Mouse (Mus musculus) embryonic facial prominence, embryonic 11.5 days (tissue): ENCODE data around the gene Lrrc41. TPM values are rescaled to one million over a fixed set of nuclear protein-coding genes. Genes with fewer than 3 reads are reported as not detected.

Experiments used
- ATAC-seq: fragments of 200-750 bp; cut with Nextera tagmentation; replicated peaks from 2 replicates; pipeline ENCODE4 v1.8.0; 2017; ENCODE audit warnings: low read depth; ENCODE audit not compliant: insufficient number of reproducible peaks, low FRiP score, low TSS enrichment
- DNase-seq: peaks from one replicate; pipeline ENCODE4 v3.0.0-alpha.2; 2015; ENCODE audit warnings: low spot score
- H3K27ac ChIP-seq: fragments of 300-500 bp; sonication (generic); replicated peaks from 2 replicates; pipeline ENCODE4 v1.5.1; 2014; ENCODE audit warnings: mild to moderate bottlenecking, low read depth, low read length, control low read depth
- H3K27me3 ChIP-seq: fragments of 300-500 bp; sonication (generic); 2 replicates; pipeline ENCODE4 v1.6.1; 2014; ENCODE audit warnings: mild to moderate bottlenecking, low read length, moderate library complexity, mixed read lengths; ENCODE audit not compliant: control insufficient read depth, insufficient read depth
- H3K36me3 ChIP-seq: fragments of 300-500 bp; sonication (generic); replicated peaks from 2 replicates; pipeline ENCODE4 v1.6.1; 2014; ENCODE audit warnings: low read depth, mild to moderate bottlenecking, low read length, moderate library complexity, mixed read lengths; ENCODE audit not compliant: control insufficient read depth, insufficient read depth
- H3K4me1 ChIP-seq: fragments of 300-500 bp; sonication (generic); 2 replicates; pipeline ENCODE4 v1.6.1; 2014; ENCODE audit warnings: low read length, mixed read lengths; ENCODE audit not compliant: control insufficient read depth, insufficient read depth
- H3K4me2 ChIP-seq: fragments of 300-500 bp; sonication (generic); 2 replicates; pipeline ENCODE4 v1.6.1; 2014; ENCODE audit warnings: low read depth, mild to moderate bottlenecking, control low read depth, low read length, moderate library complexity
- H3K4me3 ChIP-seq: fragments of 300-500 bp; sonication (generic); 2 replicates; pipeline ENCODE4 v1.5.1; 2014; ENCODE audit warnings: low read depth, low read length, control low read depth
- H3K9ac ChIP-seq: fragments of 300-500 bp; sonication (generic); replicated peaks from 2 replicates; pipeline ENCODE4 v1.6.1; 2014; ENCODE audit warnings: mild to moderate bottlenecking, control low read depth, low read length
- H3K9me3 ChIP-seq: fragments of 300-500 bp; sonication (generic); replicated peaks from 2 replicates; pipeline ENCODE4 v1.6.1; 2016; ENCODE audit warnings: mild to moderate bottlenecking, low read length, inconsistent platforms, mixed read lengths; ENCODE audit not compliant: control insufficient read depth
- WGBS: fragments of 180-500 bp; shearing (Covaris S2); extraction: QIAGEN DNeasy Blood & Tissue Kit; methylation state at CpG from one replicate; pipeline ENCODE4 v1.1.7; 2014; 5-methylcytosine and 5-hydroxymethylcytosine counted together
- polyA plus RNA-seq: library from polyadenylated mRNA; unstranded; fragments of >200 nt; fragmentation: Nextera tagmentation; extraction: Ambion mirVana; gene quantifications from 2 replicates; pipeline ENCODE4 v1.2.1, GENCODE M21; 2014

Gene Lrrc41
- polyA plus RNA-seq: 74.8 and 78.4 TPM in 2 replicates

DNA sequence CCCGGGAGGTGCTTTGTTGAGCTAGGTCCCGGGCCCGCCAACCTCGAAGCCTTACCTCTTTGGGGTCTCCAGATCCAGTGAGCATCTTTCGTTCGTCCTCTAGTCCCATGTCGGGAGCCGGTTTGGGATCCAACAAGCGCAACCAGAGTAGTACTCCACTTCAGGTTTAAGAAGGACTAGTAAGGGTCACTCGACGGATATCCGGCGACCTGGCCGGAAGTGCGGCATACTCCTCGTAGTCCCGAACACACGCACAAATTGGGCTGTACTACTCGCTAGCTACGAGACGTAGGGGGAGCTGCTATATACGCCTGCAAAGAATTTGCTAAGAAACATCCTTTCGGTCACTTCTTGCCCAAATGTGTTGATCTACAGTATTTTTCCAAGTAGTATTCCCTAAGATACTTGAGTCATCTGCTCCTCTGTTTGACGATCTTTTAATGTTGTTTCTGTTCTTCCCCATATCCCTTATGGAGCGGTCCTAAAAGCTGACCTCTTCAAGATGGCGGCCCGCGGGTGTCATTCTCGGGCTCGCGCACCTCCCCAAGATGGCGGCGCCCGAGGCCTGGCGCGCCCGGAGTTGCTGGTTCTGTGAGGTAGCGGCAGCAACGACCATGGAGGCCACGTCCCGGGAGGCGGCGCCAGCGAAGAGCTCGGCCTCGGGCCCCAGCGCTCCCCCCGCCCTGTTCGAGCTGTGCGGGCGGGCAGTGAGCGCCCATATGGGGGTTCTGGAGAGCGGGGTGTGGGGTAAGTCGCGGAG, at the start of gene Lrrc41, which contains the start of gene Uqcrh:
Gene Lrrc41, plus strand, starts transcription at position 409 of the 760 bp plus-strand sequence.
Gene Uqcrh, minus strand, starts transcription at position 211 of the 760 bp plus-strand sequence.
- Histone ChIP-seq H3K4me1 (no peaks in the 10 kb centered on the region), H3K4me2 (peak within 1 kb of the TSS; percentile 72), H3K27ac (peak within 1 kb of the TSS; percentile 97), H3K36me3 (no peaks in the 10 kb centered on the region; the same call in 1 of the 2 replicates), H3K9me3 (no peaks in the 10 kb centered on the region), H3K9ac (peak within 1 kb of the TSS; percentile 88), H3K4me3 (peak within 1 kb of the TSS; percentile 98), H3K27me3 (no peaks in the 10 kb centered on the region)
- DNase-seq: peak; percentile 96
- WGBS: under 1% methylated on average over 55 of the region's 55 CpGs
- peak; percentile 90 for ATAC-seq

DNA sequence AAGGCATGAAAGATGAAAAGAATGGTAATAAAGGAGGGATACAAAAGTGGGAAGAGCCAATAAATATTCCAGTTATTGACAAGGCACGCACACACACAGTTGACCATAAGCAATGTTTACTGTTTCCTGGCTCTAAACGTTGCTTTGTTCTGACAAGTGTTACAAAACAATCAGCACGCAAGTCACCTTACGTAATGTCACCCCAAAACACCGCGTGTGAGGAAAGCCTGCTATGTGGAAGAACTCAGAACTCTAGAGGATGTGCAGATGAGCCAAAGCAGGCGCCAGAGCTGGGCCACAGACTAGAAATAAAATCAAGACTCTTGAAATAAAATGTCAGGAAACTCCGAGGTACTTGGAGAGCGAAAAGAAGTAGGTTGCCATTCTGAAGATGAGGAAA, 42.2 kb upstream of the Lrrc41 start:
- no peaks in the 10 kb centered on the region; the same call in 1 of the 2 replicates for H3K36me3 ChIP-seq

DNA sequence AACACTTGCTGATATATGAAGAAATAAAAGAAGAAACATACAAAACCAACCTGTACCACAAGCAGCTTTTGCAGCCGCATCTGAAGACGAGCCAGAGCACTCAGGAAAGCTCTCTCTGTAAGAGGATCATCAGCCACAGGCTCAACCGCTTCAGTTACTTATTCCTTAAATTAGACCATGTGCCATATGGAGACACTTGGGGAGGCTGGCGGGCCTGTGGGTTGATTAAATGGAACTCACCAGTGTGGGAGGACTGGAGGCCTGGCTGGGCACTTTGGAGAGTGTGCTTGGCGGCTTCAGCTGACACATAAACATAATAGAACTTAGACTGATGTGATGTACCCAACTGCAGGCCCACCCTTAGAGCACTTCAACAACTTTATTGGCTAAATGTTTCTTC, 41.7 kb upstream of the Lrrc41 start:
- no peak overlapping the region for H3K4me3 ChIP-seq
- WGBS: 86% methylated on average over 5 of the region's 5 CpGs
- no peaks in the 10 kb centered on the region; the same call in 1 of the 2 replicates for H3K36me3 ChIP-seq
- DNase-seq (no peak), ATAC-seq (no peak)
- no peak overlapping the region for H3K4me2 ChIP-seq
- no peaks in the 10 kb centered on the region for H3K27me3 ChIP-seq
- no peaks in the 10 kb centered on the region for H3K9me3 ChIP-seq
- no peaks in the 10 kb centered on the region for H3K4me1 ChIP-seq
- no peak overlapping the region for H3K9ac ChIP-seq
- H3K27ac ChIP-seq: no peak overlapping the region

More for the DNA sequence above, 42.2 kb upstream of the Lrrc41 start:
- Histone ChIP-seq H3K4me2 (no peak overlapping the region), H3K9me3 (no peaks in the 10 kb centered on the region), H3K27me3 (no peaks in the 10 kb centered on the region), H3K27ac (no peak overlapping the region), H3K4me3 (no peak overlapping the region), H3K9ac (no peak overlapping the region), H3K4me1 (no peaks in the 10 kb centered on the region)
- ATAC-seq: no peak
- 92% methylated on average over 9 of the region's 9 CpGs for WGBS
- DNase-seq: no peak

DNA sequence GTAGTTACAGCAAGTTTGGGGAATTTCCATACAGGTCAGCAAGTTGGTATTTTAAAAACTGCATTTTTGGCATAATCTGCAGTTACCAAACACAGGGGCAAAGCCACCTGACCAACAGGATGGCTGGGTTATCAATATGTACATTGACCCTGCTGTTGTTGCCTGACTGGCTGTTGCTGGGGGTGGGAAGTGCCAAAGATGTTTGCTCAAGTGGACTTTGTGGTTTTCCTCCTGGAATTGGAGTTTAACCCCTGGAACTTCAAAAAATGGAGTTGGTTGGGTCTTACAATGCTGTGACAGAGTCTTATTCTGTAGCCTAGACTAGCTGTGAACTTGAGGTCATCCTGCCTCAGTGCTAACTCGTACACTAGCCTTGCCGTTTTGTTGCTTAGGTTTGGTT, 34.6 kb upstream of the Lrrc41 start:
- WGBS: 93% methylated on average over 2 of the region's 2 CpGs
- Histone ChIP-seq H3K27me3 (no peaks in the 10 kb centered on the region), H3K4me1 (no peaks in the 10 kb centered on the region), H3K36me3 (no peaks in the 10 kb centered on the region), H3K4me3 (no peak overlapping the region), H3K4me2 (no peak overlapping the region), H3K27ac (no peak overlapping the region), H3K9ac (no peak overlapping the region), H3K9me3 (no peaks in the 10 kb centered on the region)
- DNase-seq (no peak), ATAC-seq (no peak)

DNA sequence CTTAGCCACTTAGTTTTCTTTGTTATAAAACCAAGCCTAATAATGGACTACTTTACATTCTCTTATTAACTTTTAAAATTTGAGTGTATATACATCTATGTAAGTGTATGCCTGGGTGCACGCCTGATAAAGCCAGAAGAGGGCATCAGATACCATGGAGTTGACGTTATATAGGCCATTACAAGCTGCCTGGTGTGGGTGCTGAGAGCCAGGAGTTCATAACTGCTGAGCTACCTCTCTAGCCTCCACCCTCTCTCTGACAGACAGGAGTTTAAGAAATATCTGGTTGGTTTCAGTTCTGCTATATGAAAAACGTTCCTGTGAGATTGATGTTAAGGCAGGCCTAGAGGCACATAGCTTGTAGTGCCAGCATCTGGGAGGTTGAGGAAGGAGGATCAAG, 32.9 kb upstream of the Lrrc41 start:
- H3K27me3 ChIP-seq: no peaks in the 10 kb centered on the region
- no peak overlapping the region for H3K4me2 ChIP-seq
- no peaks in the 10 kb centered on the region for H3K9me3 ChIP-seq
- H3K9ac ChIP-seq: no peak overlapping the region
- no peak overlapping the region for H3K27ac ChIP-seq
- H3K4me3 ChIP-seq: no peak overlapping the region
- 82% methylated on average over 3 of the region's 3 CpGs for WGBS
- H3K36me3 ChIP-seq: no peaks in the 10 kb centered on the region
- DNase-seq: no peak
- no peak for ATAC-seq
- H3K4me1 ChIP-seq: no peaks in the 10 kb centered on the region

DNA sequence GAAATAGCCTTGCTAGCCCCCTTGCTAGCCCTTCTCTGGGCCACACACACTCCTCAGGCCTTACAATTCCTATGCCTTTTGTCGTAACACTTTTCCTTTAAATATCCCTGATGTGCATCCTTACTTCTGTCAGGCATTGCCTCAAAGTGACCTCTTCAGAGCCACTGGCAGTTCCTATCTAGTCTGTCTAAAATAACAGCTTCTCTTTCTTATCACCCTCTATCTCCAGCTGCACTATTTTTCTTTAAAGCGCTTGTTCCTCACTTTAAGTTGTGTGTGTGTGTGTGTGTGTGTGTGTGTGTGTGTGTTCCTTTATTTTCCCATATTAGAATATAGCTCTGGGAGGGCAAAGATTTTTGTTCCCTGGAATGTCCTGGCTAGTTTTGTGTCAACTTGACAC, 28.5 kb upstream of the Lrrc41 start:
- Histone ChIP-seq H3K27me3 (no peaks in the 10 kb centered on the region), H3K27ac (no peak overlapping the region), H3K4me2 (no peak overlapping the region), H3K4me1 (no peaks in the 10 kb centered on the region), H3K9me3 (no peaks in the 10 kb centered on the region), H3K9ac (no peak overlapping the region), H3K36me3 (no peaks in the 10 kb centered on the region), H3K4me3 (no peak overlapping the region)
- no peak for ATAC-seq
- no peak for DNase-seq
- WGBS: 94% methylated on average over 2 of the region's 2 CpGs

DNA sequence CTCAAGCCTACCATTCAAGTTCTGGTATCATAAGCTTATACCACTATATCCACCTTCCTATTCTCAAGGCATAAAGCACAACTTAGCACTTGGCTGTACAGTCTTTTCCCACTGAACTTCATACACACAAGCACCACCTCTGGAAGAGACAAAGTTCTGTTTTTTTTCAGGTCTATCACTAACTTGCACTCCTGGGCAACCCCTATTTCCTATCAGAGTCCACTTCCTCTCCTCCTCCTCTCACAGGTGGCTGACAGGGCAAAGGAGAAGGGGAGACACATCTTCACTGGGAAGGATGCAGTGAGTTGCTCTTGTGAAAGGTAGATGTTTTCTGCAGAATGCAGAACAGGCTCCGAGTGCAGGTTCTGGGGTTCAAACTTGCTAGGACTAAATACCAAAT, 27.4 kb upstream of the Lrrc41 start:
- Histone ChIP-seq H3K36me3 (no peaks in the 10 kb centered on the region), H3K4me3 (no peak overlapping the region), H3K27me3 (no peaks in the 10 kb centered on the region), H3K4me1 (no peaks in the 10 kb centered on the region; the same call in 1 of the 2 replicates), H3K9ac (no peak overlapping the region), H3K27ac (no peak overlapping the region), H3K9me3 (no peaks in the 10 kb centered on the region), H3K4me2 (no peak overlapping the region)
- no peak for DNase-seq
- 89% methylated on average over 1 of the region's 1 CpGs for WGBS
- no peak for ATAC-seq

DNA sequence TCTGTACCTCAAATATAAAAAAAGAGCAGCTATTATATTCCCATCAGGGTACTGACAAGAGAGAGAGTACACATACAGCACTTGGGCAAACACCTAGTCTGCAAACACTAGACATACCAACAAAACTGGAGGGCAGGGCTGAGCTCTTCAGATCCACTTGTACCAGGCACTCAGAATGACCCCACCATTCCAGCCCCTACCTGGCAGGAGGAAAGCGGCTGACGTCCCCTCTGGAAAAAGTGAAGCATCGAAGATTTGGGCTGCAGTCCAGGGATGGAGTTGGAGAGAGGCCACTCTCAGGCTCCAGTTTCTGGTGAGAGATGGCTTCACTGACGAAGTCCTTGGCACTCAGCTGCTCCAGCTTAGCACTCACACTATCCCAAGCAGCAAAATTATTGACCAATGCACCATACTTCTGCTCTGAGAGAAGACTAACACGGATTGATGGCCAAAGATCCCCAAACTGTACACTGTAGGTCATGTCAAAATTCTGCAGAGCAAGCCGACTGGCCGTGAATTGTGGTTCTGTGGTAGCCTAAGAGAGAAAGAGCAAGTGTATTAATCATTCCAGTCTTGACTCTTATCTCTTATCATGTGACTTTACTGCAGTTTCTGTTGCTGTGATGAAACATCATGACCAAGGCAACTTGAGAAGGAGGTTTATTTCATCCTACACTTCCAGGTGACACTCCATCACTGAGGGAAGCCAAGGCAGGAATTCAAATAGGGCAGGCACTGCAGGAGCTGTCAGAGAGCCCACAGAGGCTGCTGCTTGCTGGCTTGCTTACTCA, 26.7 kb upstream of the Lrrc41 start:
- no peaks in the 10 kb centered on the region for H3K9me3 ChIP-seq
- no peak overlapping the region for H3K4me3 ChIP-seq
- no peak overlapping the region for H3K4me2 ChIP-seq
- no peak for ATAC-seq
- no peak overlapping the region for H3K27ac ChIP-seq
- no peak overlapping the region for H3K9ac ChIP-seq
- 85% methylated on average over 7 of the region's 7 CpGs for WGBS
- H3K36me3 ChIP-seq: no peaks in the 10 kb centered on the region
- no peaks in the 10 kb centered on the region; the same call in 1 of the 2 replicates for H3K4me1 ChIP-seq
- no peaks in the 10 kb centered on the region for H3K27me3 ChIP-seq
- DNase-seq: no peak
